Mouse (Mus musculus) forebrain, embryonic 15.5 days (tissue): ENCODE results near the gene Ptprh. TPM values are rescaled to one million over a fixed set of nuclear protein-coding genes. Genes with fewer than 3 reads are reported as not detected.
"Not testable (repeated sequence)": the region's sequence is repeated elsewhere in the genome, so short reads cannot be mapped to it uniquely, and the experiment has no call there.

Source experiments
- ATAC-seq: fragments of 200-750 bp; cut with Nextera tagmentation; replicated peaks from 2 replicates; pipeline ENCODE4 v1.8.0; 2017; ENCODE audit warnings: mild to moderate bottlenecking, moderate TSS enrichment, moderate library complexity
- H3K27ac ChIP-seq: fragments of 300-500 bp; sonication (generic); replicated peaks from 2 replicates; pipeline ENCODE4 v1.5.1; 2015; ENCODE audit warnings: mild to moderate bottlenecking, inconsistent platforms
- H3K27me3 ChIP-seq: fragments of 300-500 bp; sonication (generic); 2 replicates; pipeline ENCODE4 v1.6.1; 2015; ENCODE audit warnings: inconsistent platforms
- H3K36me3 ChIP-seq: fragments of 300-500 bp; sonication (generic); 2 replicates; pipeline ENCODE4 v1.6.1; 2015; ENCODE audit warnings: mild to moderate bottlenecking, inconsistent platforms
- H3K4me1 ChIP-seq: fragments of 300-500 bp; sonication (generic); 2 replicates; pipeline ENCODE4 v1.6.1; 2015; ENCODE audit warnings: inconsistent platforms
- H3K4me2 ChIP-seq: fragments of 300-500 bp; sonication (generic); replicated peaks from 2 replicates; pipeline ENCODE4 v1.6.1; 2015; ENCODE audit warnings: mild to moderate bottlenecking, inconsistent platforms
- H3K4me3 ChIP-seq: fragments of 300-500 bp; sonication (generic); 2 replicates; pipeline ENCODE4 v1.5.1; 2015; ENCODE audit warnings: mild to moderate bottlenecking, inconsistent platforms
- H3K9ac ChIP-seq: fragments of 300-500 bp; sonication (generic); replicated peaks from 2 replicates; pipeline ENCODE4 v1.6.1; 2015; ENCODE audit warnings: mild to moderate bottlenecking, inconsistent platforms
- H3K9me3 ChIP-seq: fragments of 300-500 bp; sonication (generic); 2 replicates; pipeline ENCODE4 v1.6.1; 2016; ENCODE audit warnings: inconsistent platforms
- WGBS: fragments of 180-500 bp; shearing (Covaris S2); methylation state at CpG from one replicate; pipeline ENCODE4 v1.1.7; 2015; ENCODE audit warnings: mixed read lengths; 5-methylcytosine and 5-hydroxymethylcytosine counted together
- polyA plus RNA-seq: library from polyadenylated mRNA; unstranded; fragments of >200 nt; fragmentation: Nextera tagmentation; extraction: Ambion mirVana; gene quantifications from 2 replicates; pipeline ENCODE4 v1.2.1, GENCODE M21; 2015

Ptprh gene
- polyA plus RNA-seq, 1 experiment from 2014 or later = 0.24 TPM

- Histone ChIP-seq H3K4me1 (no peaks in the 10 kb centered on the region), H3K9me3 (no peaks in the 10 kb centered on the region), H3K27me3 (no peaks in the 10 kb centered on the region), H3K4me2 (no peak overlapping the region), H3K27ac (no peak overlapping the region), H3K36me3 (peaks cover 27% of the 10 kb centered on the region), H3K9ac (no peak overlapping the region), H3K4me3 (no peak overlapping the region)
- ATAC-seq = no peak
- 64% methylated on average over 4 of the region's 4 CpGs for WGBS
These were observed 66.7 kb downstream of the Ptprh start for GRCm38 (mm10) chr7:4537181-4537580.

GRCm38 (mm10) chr7:4536369-4536768 lies 67.5 kb downstream of the Ptprh start:
- Histone ChIP-seq H3K4me3 (no peak overlapping the region), H3K27ac (no peak overlapping the region), H3K4me1 (no peaks in the 10 kb centered on the region), H3K9ac (no peak overlapping the region), H3K4me2 (no peak overlapping the region), H3K27me3 (no peaks in the 10 kb centered on the region), H3K9me3 (no peaks in the 10 kb centered on the region), H3K36me3 (peaks cover 22% of the 10 kb centered on the region)
- no peak for ATAC-seq
- 78% methylated on average over 4 of the region's 4 CpGs for WGBS

GRCm38 (mm10) chr7:4532005-4532729 lies 71.7 kb downstream of the Ptprh start, which contains the start of gene Dnaaf3:
TSS of gene Dnaaf3 (minus strand) at chr7:4532453.
- no peaks in the 10 kb centered on the region for H3K9me3 ChIP-seq
- H3K36me3 ChIP-seq = no peaks in the 10 kb centered on the region
- H3K27ac ChIP-seq = no peak within 1 kb of the TSS
- peak within 1 kb of the TSS; percentile 16; the same call in 1 of the 2 replicates for H3K9ac ChIP-seq
- WGBS = 4% methylated on average over 28 of the region's 28 CpGs
- ATAC-seq = peak; percentile 74
- H3K4me1 ChIP-seq = peaks cover under 1% of the 10 kb centered on the region; the same call in 1 of the 2 replicates
- H3K4me3 ChIP-seq = peak within 1 kb of the TSS; percentile 30
- no peaks in the 10 kb centered on the region for H3K27me3 ChIP-seq
- H3K4me2 ChIP-seq = peak within 1 kb of the TSS; percentile 40

GRCm38 (mm10) chr7:4530166-4530565 lies 73.7 kb downstream of the Ptprh start:
- H3K36me3 ChIP-seq, H3K27ac ChIP-seq, H3K9ac ChIP-seq, H3K4me3 ChIP-seq, H3K9me3 ChIP-seq, H3K27me3 ChIP-seq, ATAC-seq, H3K4me2 ChIP-seq: not testable (repeated sequence)
- 46% methylated on average over 8 of the region's 8 CpGs for WGBS
- H3K4me1 ChIP-seq = peaks cover 14% of the 10 kb centered on the region

- H3K9ac ChIP-seq = no peak overlapping the region
- peak overlapping the region; percentile 45; the same call in 1 of the 2 replicates for H3K4me2 ChIP-seq
- 49% methylated on average over 18 of the region's 18 CpGs for WGBS
- no peaks in the 10 kb centered on the region for H3K36me3 ChIP-seq
- no peaks in the 10 kb centered on the region for H3K27me3 ChIP-seq
- no peaks in the 10 kb centered on the region for H3K9me3 ChIP-seq
- ATAC-seq = no peak
- H3K4me3 ChIP-seq = no peak overlapping the region
- H3K27ac ChIP-seq = no peak overlapping the region
- peaks cover 14% of the 10 kb centered on the region for H3K4me1 ChIP-seq
These were observed 76.5 kb downstream of the Ptprh start for GRCm38 (mm10) chr7:4527302-4527689.

- peak overlapping the region; percentile 37; the same call in 1 of the 2 replicates for H3K9ac ChIP-seq
- H3K4me1 ChIP-seq = peaks cover 14% of the 10 kb centered on the region
- H3K9me3 ChIP-seq = no peaks in the 10 kb centered on the region
- 25% methylated on average over 40 of the region's 40 CpGs for WGBS
- no peaks in the 10 kb centered on the region for H3K27me3 ChIP-seq
- no peaks in the 10 kb centered on the region for H3K36me3 ChIP-seq
- peak; percentile 91 for ATAC-seq
- 0 out of 2 replicates have a peak overlapping the region, but pooled peaks have one; percentile 12 for H3K27ac ChIP-seq
- peak overlapping the region; percentile 45 for H3K4me2 ChIP-seq
- H3K4me3 ChIP-seq = peak overlapping the region; percentile 29
These were observed 77.2 kb downstream of the Ptprh start for GRCm38 (mm10) chr7:4526341-4527301.

- H3K4me2 ChIP-seq, H3K9me3 ChIP-seq, H3K4me3 ChIP-seq, H3K9ac ChIP-seq, H3K36me3 ChIP-seq, H3K27ac ChIP-seq, H3K27me3 ChIP-seq: not testable (repeated sequence)
- 69% methylated on average over 15 of the region's 15 CpGs for WGBS
- peaks cover 21% of the 10 kb centered on the region for H3K4me1 ChIP-seq
- 0 out of 2 replicates have a peak, but pooled peaks have one; percentile 14 for ATAC-seq
These were observed 79.5 kb downstream of the Ptprh start, which contains the start of gene Tnni3 for GRCm38 (mm10) chr7:4524212-4524922. TSS of gene Tnni3 (minus strand) at chr7:4524229.

- Histone ChIP-seq H3K36me3 (no peaks in the 10 kb centered on the region), H3K27ac (no peak overlapping the region), H3K4me2 (no peak overlapping the region), H3K27me3 (no peaks in the 10 kb centered on the region), H3K9me3 (no peaks in the 10 kb centered on the region), H3K9ac (no peak overlapping the region), H3K4me3 (no peak overlapping the region), H3K4me1 (peaks cover 21% of the 10 kb centered on the region)
- no peak for ATAC-seq
- whole genome bisulfite sequencing = 91% methylated on average over 33 of the region's 33 CpGs
These were observed 80.4 kb downstream of the Ptprh start for GRCm38 (mm10) chr7:4523205-4524130.

- WGBS = 86% methylated on average over 6 of the region's 6 CpGs
- H3K36me3 ChIP-seq = no peaks in the 10 kb centered on the region
- peaks cover 21% of the 10 kb centered on the region for H3K4me1 ChIP-seq
- no peak overlapping the region for H3K9ac ChIP-seq
- no peak overlapping the region for H3K4me3 ChIP-seq
- H3K27me3 ChIP-seq = no peaks in the 10 kb centered on the region
- no peak overlapping the region for H3K4me2 ChIP-seq
- ATAC-seq = no peak
- H3K9me3 ChIP-seq = no peaks in the 10 kb centered on the region
- H3K27ac ChIP-seq = no peak overlapping the region
These were observed 81.5 kb downstream of the Ptprh start for GRCm38 (mm10) chr7:4522292-4522691.

- Histone ChIP-seq H3K36me3 (no peaks in the 10 kb centered on the region), H3K4me3 (peak overlapping the region; percentile 24), H3K9me3 (no peaks in the 10 kb centered on the region), H3K27ac (no peak overlapping the region), H3K9ac (no peak overlapping the region), H3K4me2 (peak overlapping the region; percentile 45), H3K27me3 (no peaks in the 10 kb centered on the region), H3K4me1 (peaks cover 13% of the 10 kb centered on the region)
- WGBS = 34% methylated on average over 32 of the region's 32 CpGs
- no peak for ATAC-seq
These were observed 82.4 kb downstream of the Ptprh start for GRCm38 (mm10) chr7:4521231-4522003.
